Mouse (Mus musculus) adrenal gland, adult 8-10 months (tissue): ENCODE data around the gene Lrrc41. TPM values are rescaled to one million over a fixed set of nuclear protein-coding genes. Genes with fewer than 3 reads are reported as not detected.

Experiments
- DNase-seq: peaks from one replicate; pipeline ENCODE4 v3.0.0; 2022
- total RNA-seq, 4 experiments: library from RNA; stranded (reverse); gene quantifications; 2 replicates each; pipeline ENCODE4 v1.2.4; 2022

The Lrrc41 gene
- total RNA-seq, 4 experiments from 2014 or later: 58.2 to 84.0 (median 64.9) TPM

- peak; percentile 21 for DNase-seq
Observed at GRCm38 (mm10) chr4:116077240-116078095, 2.4 kb downstream of the Lrrc41 start.

GRCm38 (mm10) chr4:116088510-116089249 lies 13.6 kb downstream of the Lrrc41 start:
- no peak for DNase-seq

- no peak for DNase-seq
Observed at GRCm38 (mm10) chr4:116096291-116096690, 21.2 kb downstream of the Lrrc41 start.

- no peak for DNase-seq
Observed at GRCm38 (mm10) chr4:116097211-116097610, 22.1 kb downstream of the Lrrc41 start.

GRCm38 (mm10) chr4:116100959-116101358 lies 25.9 kb downstream of the Lrrc41 start:
- no peak for DNase-seq

- no peak for DNase-seq
Observed at GRCm38 (mm10) chr4:116105278-116105677, 30.2 kb downstream of the Lrrc41 start.

GRCm38 (mm10) chr4:116110695-116111094 lies 35.6 kb downstream of the Lrrc41 start:
- no peak for DNase-seq

GRCm38 (mm10) chr4:116111486-116111885 lies 36.4 kb downstream of the Lrrc41 start:
- DNase-seq: no peak

- no peak for DNase-seq
Observed at GRCm38 (mm10) chr4:116122762-116123161, 47.7 kb downstream of the Lrrc41 start.

GRCm38 (mm10) chr4:116123602-116124519 lies 48.8 kb downstream of the Lrrc41 start, which contains the start of the genes Rad54l and Pomgnt1:
Gene Rad54l, minus strand, starts transcription at chr4:116123690.
Gene Pomgnt1, plus strand, starts transcription at chr4:116123840.
- DNase-seq: peak; percentile 75

GRCm38 (mm10) chr4:116125803-116126386 lies 50.8 kb downstream of the Lrrc41 start:
- DNase-seq: no peak

GRCm38 (mm10) chr4:116127956-116128355 lies 52.9 kb downstream of the Lrrc41 start:
- no peak for DNase-seq

GRCm38 (mm10) chr4:116133126-116133525 lies 58.1 kb downstream of the Lrrc41 start:
- DNase-seq: no peak

- no peak for DNase-seq
Observed at GRCm38 (mm10) chr4:116134990-116135389, 59.9 kb downstream of the Lrrc41 start.

GRCm38 (mm10) chr4:116137421-116137996 lies 62.4 kb downstream of the Lrrc41 start:
- DNase-seq: no peak

GRCm38 (mm10) chr4:116140801-116141574 lies 65.9 kb downstream of the Lrrc41 start:
- no peak for DNase-seq

GRCm38 (mm10) chr4:116141736-116142135 lies 66.7 kb downstream of the Lrrc41 start:
- no peak for DNase-seq

GRCm38 (mm10) chr4:116142269-116142668 lies 67.2 kb downstream of the Lrrc41 start:
- DNase-seq: no peak

GRCm38 (mm10) chr4:116143317-116143811 lies 68.3 kb downstream of the Lrrc41 start:
- no peak for DNase-seq
